Mouse (Mus musculus) embryo, embryonic 10 days (tissue): ENCODE measurements around the gene Cox6b1.

ENCODE experiments used
- DNase-seq: peaks from one replicate; pipeline ENCODE4 v3.0.0-alpha.2; 2015; ENCODE audit warnings: low spot score

Cox6b1 gene

GRCm38 (mm10) chr7:30586455-30587020 is 39.4 kb downstream of the Cox6b1 start:
- no peak for DNase-seq

GRCm38 (mm10) chr7:30585170-30585569 is 40.8 kb downstream of the Cox6b1 start:
- DNase-seq, result no peak

- DNase-seq, result no peak
Measured at GRCm38 (mm10) chr7:30584339-30584738, 41.6 kb downstream of the Cox6b1 start.

- no peak for DNase-seq
Measured at GRCm38 (mm10) chr7:30581547-30581946, 44.4 kb downstream of the Cox6b1 start.

- DNase-seq, result no peak
Measured at GRCm38 (mm10) chr7:30579950-30580349, 46.0 kb downstream of the Cox6b1 start.

- DNase-seq, result no peak
Measured at GRCm38 (mm10) chr7:30572969-30573368, 53.0 kb downstream of the Cox6b1 start.

GRCm38 (mm10) chr7:30572389-30572788 is 53.6 kb downstream of the Cox6b1 start:
- DNase-seq, result no peak

- no peak for DNase-seq
Measured at GRCm38 (mm10) chr7:30567555-30567954, 58.4 kb downstream of the Cox6b1 start.
